Mouse (Mus musculus): ENCODE data around the gene Lzic. TPM values are rescaled to one million over a fixed set of nuclear protein-coding genes. Genes with fewer than 3 reads are reported as not detected.

The Lzic gene
- total RNA-seq, 2 experiments from 2014 or later, result 16.8 to 17.4 TPM

DNA sequence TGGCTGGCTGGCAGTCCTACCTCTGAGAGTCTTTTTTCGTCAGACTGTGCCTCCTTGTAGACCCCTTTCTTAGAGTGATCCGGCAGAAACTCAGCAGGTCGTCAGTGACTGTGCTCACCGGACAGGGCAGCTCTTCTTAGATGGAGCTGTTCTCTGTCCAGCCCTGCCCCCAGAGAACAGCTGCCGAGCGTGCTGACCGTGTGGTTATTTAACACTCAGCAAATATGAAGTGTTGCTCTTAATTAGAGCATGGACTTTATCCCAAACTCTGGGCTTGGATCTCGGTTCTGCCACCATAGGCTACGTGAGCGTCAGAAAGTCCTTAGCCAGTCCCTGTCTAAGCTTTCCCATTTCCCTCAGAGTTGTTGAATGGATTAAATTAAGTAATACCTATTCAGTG, 36.2 kb downstream of the Lzic start:
- no peak for DNase-seq (ENCODE audit: low spot score in 2 of 2)
- intact Hi-C loops (cut with DNase I), result no loop called here

DNA sequence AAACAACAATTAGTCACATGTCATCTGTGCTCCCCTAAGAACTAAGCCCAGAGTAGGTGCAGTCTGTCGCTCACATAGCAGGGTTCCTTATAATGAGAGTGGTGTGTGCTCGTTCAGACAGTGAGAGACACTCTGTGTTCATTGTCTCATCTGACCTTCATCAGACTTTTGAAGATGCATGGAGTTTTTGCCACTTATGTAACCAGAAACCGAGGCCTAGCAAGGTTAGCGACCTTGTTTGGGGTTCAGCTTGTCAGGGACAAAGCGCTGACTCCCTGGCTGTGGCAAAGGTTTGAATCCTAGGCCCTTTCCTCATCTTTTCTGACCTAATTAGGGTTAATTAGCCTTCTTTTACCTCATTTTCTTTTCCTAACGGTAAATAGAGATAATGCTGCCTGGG, 38.9 kb downstream of the Lzic start:
- intact Hi-C loops (cut with DNase I), result no loop called here
- no peak for DNase-seq (ENCODE audit: low spot score in 2 of 2)

DNA sequence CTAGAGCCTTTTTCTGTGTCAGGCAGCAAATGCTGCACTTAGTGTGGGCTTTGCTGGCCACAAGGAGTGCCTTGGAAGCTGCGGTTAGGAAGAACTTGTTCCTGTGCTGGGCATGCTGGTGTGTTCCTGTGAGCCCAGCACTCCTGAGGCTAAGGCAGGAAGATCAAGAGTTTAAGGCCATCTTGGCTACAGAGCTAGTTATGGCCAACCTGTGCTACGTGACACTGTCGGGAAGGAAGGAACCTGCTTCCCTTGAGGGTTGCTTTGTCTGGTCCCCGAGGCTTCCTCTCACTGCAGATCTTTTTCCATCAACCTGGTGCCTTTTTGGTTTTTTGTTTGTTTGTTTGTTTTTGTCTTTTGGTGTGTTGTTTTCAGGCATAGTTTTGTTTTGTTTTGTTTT, 40.1 kb downstream of the Lzic start:
- no peak for DNase-seq (ENCODE audit: low spot score in 2 of 2)
- intact Hi-C loops (cut with DNase I), result no loop called here

DNA sequence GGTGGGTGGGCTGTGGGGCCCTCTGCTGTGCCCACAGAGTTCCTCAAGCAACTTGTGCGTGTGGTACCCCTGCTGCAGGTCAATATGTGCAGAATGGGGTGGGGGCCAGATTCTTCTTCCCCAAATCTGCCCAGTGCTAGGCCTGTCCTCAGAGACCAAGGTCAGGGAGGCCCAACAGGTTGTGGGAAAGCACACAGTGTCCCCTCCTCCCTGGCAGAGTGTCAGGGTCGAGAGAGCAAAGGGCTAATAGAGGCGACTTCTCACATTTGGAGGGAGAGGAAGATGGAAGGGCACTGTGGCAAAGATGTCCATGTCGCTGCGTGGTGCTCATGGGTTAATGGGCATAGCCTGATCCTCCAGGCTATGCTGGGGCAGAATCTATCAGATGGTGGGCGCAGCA, 40.8 kb downstream of the Lzic start:
- intact Hi-C loops (cut with DNase I), result no loop called here

GRCm38 (mm10) chr4:149526330-149526729, 41.3 kb downstream of the Lzic start:
- no peak for DNase-seq (ENCODE audit: low spot score in 2 of 2)

More for the DNA sequence above, 40.8 kb downstream of the Lzic start:
- DNase-seq (ENCODE audit: low spot score in 2 of 2), result no peak

GRCm38 (mm10) chr4:149527621-149528354, 42.8 kb downstream of the Lzic start:
- DNase-seq (ENCODE audit: low spot score in 2 of 2), result no peak
- intact Hi-C loops (cut with DNase I), result no loop called here

More at GRCm38 (mm10) chr4:149526330-149526729, 41.3 kb downstream of the Lzic start:
- intact Hi-C loops (cut with DNase I), result no loop called here

DNA sequence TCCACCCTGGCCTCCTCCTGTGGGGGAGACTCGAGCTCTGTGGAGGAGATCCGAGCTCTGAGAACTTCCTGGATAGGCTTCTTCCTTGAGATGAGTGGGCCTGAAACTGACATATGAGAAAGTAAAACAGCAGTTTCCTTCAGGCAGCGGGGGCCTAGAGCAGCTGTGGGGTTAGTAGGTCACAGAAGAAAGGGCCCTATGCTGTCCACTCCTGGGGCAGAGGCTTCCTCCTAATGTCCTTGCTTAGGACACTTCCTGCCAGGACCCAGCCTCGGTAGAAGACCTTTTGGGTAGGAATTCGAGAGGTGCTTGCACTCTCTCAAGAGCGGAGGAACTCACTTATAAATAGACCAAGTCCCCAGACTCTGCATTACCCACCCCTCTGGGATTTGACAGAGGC, 44.7 kb downstream of the Lzic start:
- DNase-seq (ENCODE audit: low spot score in 2 of 2), result no peak

GRCm38 (mm10) chr4:149539441-149539840, 54.4 kb downstream of the Lzic start:
- intact Hi-C loops (cut with DNase I), result no loop called here
- no peak for DNase-seq (ENCODE audit: low spot score in 2 of 2)

More for the DNA sequence above, 44.7 kb downstream of the Lzic start:
- intact Hi-C loops (cut with DNase I), result no loop called here

- no peak for DNase-seq (ENCODE audit: low spot score in 2 of 2)
- intact Hi-C loops (cut with DNase I), result loop anchor here (5.0 to 10.0 kb wide), 4 partner anchors 55 to 395 kb away; partner anchors contain the start of genes Lzic and Nmnat1
Measured at GRCm38 (mm10) chr4:149541935-149542334, 56.9 kb downstream of the Lzic start.

DNA sequence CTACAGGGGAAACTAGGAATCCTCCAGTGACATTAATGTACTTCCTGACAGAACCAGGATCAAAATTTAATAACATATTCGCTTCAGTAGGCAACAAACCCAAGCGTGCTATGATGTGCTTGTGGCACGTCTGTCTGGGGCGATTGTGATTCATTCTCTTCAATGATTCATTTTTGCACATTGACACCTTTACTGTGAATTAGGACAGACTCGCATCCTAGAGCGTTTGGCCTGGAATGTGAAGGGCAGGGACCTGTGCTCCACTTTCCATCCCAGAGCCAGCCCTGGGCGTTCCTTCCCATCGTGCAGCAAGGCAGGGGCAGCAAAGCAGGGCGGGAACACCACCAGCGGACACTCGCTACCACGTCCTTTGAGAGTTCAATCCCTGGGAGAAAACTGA, 57.4 kb downstream of the Lzic start:
- DNase-seq (ENCODE audit: low spot score in 2 of 2), result no peak
- intact Hi-C loops (cut with DNase I), result loop anchor here (5.0 to 10.0 kb wide), 4 partner anchors 55 to 395 kb away; partner anchors contain the start of genes Lzic and Nmnat1

DNA sequence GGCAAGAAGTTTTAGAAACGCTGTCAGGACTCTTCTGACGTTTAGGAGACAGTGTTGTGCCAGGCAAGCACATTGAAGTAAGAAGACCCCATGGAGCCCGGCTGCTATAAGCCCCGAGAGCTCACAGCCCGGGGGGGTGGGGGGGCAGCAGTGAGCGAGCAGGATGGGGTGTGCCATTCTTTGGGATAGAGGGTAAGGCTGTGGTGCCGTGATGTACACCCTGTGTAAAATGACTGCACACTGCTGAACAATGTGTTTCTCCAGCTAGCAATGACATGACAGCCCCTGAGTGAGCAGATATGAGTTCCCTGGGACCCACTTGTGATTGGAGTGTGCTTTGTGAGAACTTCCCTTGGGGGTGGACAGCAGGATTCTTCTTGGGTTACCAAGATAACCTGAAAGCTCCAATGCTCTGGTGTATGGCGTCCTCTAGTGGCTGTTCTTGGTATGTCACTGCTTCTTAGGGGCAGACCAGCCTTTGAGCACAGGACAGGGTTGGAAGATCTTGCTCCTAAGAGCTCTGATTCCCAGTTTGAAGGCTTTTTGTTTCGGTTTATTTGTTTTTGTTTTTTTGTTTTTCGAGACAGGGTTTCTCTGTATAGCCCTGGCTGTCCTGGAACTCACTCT, 58.0 kb downstream of the Lzic start:
- DNase-seq (ENCODE audit: low spot score in 2 of 2), result peak; percentile 62 to 81
- intact Hi-C loops (cut with DNase I), result loop anchor here (5.0 to 10.0 kb wide), 4 partner anchors 56 to 396 kb away; partner anchors contain the start of genes Lzic and Nmnat1

DNA sequence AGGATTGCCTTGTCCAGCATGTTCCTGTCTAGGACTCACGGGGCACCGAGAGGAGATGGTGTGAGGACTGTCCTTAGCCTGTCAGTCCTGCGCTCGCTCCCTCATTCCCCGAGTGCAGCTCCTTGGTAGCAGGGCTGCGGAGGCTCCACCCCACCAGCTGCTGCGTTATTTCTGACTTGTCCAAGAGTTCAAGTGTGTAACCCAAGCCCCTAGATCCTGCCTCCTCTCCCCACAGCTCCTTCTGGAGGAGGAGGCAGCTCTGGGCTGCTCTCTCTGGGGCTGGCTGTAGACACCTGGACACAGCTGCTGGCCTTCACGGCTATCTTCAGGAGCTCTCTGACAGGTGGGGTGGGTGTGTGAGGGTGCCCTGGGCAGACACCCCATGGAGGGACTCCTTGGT, 59.9 kb downstream of the Lzic start:
- intact Hi-C loops (cut with DNase I), result loop anchor here (5.0 to 10.0 kb wide), 5 partner anchors 58 to 398 kb away; partner anchors contain the start of genes Lzic and Nmnat1
- DNase-seq (ENCODE audit: low spot score in 2 of 2), result no peak

Small RNA genes lying within 50 kb of the gene (microRNA-seq; reads per million reads assigned to microRNA genes)
- gene Mir5616, result not detected

Other genes starting within 250 kb of the Lzic start
- gene Kif1b, start 177.5 kb upstream of the Lzic start, total RNA-seq (2021), result 100 to 1,000 TPM; 448 to 452 TPM
- 100 to 1,000 TPM; 106 to 113 TPM for gene Ube4b, start 58.5 kb upstream of the Lzic start, total RNA-seq (2021)
- 1 to 10 TPM in 1 of 2 experiments, under 1 TPM in 1; 0.57 to 1.3 TPM for gene Rbp7, start 30.3 kb upstream of the Lzic start, total RNA-seq (2021)
- not detected for gene Tmem274, start 7.9 kb upstream of the Lzic start, total RNA-seq (2021)
- gene Nmnat1, start within 50 bp of the Lzic start, total RNA-seq (2021), result 1 to 10 TPM; 9.1 to 9.8 TPM
- gene Ctnnbip1, start 33.0 kb downstream of the Lzic start, total RNA-seq (2021), result 10 to 100 TPM; 36.7 to 43.5 TPM
- gene Clstn1, start 101.2 kb downstream of the Lzic start, total RNA-seq (2021), result 1,000 to 10,000 TPM; 1,328 to 1,609 TPM
- 10 to 100 TPM; 23.2 to 24.2 TPM for gene Pik3cd, start 217.3 kb downstream of the Lzic start, total RNA-seq (2021)

Data from left cerebral cortex, postnatal 36 days (tissue).